Mouse (Mus musculus) intestine, embryonic 15.5 days (tissue): ENCODE results near the gene Bicra. TPM values are rescaled to one million over a fixed set of nuclear protein-coding genes. Genes with fewer than 3 reads are reported as not detected.

Experiments
- ATAC-seq: fragments of 200-750 bp; cut with Nextera tagmentation; 2 replicates; pipeline ENCODE4 v1.8.0; 2017; ENCODE audit warnings: moderate TSS enrichment, moderate library complexity
- H3K27ac ChIP-seq: fragments of 300-500 bp; sonication (generic); 2 replicates; pipeline ENCODE4 v1.5.1; 2015; ENCODE audit warnings: mild to moderate bottlenecking, inconsistent platforms
- H3K27me3 ChIP-seq: fragments of 300-500 bp; sonication (generic); replicated peaks from 2 replicates; pipeline ENCODE4 v1.6.1; 2015; ENCODE audit warnings: inconsistent platforms
- H3K36me3 ChIP-seq: fragments of 300-500 bp; sonication (generic); 2 replicates; pipeline ENCODE4 v1.6.1; 2015; ENCODE audit warnings: inconsistent platforms
- H3K4me1 ChIP-seq: fragments of 300-500 bp; sonication (generic); replicated peaks from 2 replicates; pipeline ENCODE4 v1.6.1; 2015; ENCODE audit warnings: inconsistent platforms
- H3K4me2 ChIP-seq: fragments of 300-500 bp; sonication (generic); replicated peaks from 2 replicates; pipeline ENCODE4 v1.6.1; 2015; ENCODE audit warnings: mild to moderate bottlenecking, inconsistent platforms
- H3K4me3 ChIP-seq: fragments of 300-500 bp; sonication (generic); replicated peaks from 2 replicates; pipeline ENCODE4 v1.5.1; 2015; ENCODE audit warnings: inconsistent platforms
- H3K9ac ChIP-seq: fragments of 300-500 bp; sonication (generic); 2 replicates; pipeline ENCODE4 v1.6.1; 2015; ENCODE audit warnings: inconsistent platforms
- H3K9me3 ChIP-seq: fragments of 300-500 bp; sonication (generic); 2 replicates; pipeline ENCODE4 v1.6.1; 2016; ENCODE audit warnings: inconsistent platforms
- WGBS: fragments of 180-500 bp; shearing (Covaris S2); methylation state at CpG from one replicate; pipeline ENCODE4 v1.1.7; 2015; 5-methylcytosine and 5-hydroxymethylcytosine counted together
- polyA plus RNA-seq: library from polyadenylated mRNA; unstranded; fragments of >200 nt; fragmentation: Nextera tagmentation; extraction: Ambion mirVana; gene quantifications from 2 replicates; pipeline ENCODE4 v1.2.1, GENCODE M21; 2015

Gene Bicra
- polyA plus RNA-seq, 1 experiment from 2014 or later, result 4.9 TPM

GRCm38 (mm10) chr7:15980246-15980645 lies 67.5 kb downstream of the Bicra start:
- no peak overlapping the region for H3K4me2 ChIP-seq
- H3K27ac ChIP-seq, result no peak overlapping the region
- no peaks in the 10 kb centered on the region for H3K27me3 ChIP-seq
- no peak overlapping the region for H3K4me3 ChIP-seq
- no peaks in the 10 kb centered on the region for H3K9me3 ChIP-seq
- ATAC-seq, result no peak
- H3K4me1 ChIP-seq, result no peaks in the 10 kb centered on the region
- no peak overlapping the region for H3K9ac ChIP-seq
- H3K36me3 ChIP-seq, result peaks cover 16% of the 10 kb centered on the region
- 77% methylated on average over 8 of the region's 8 CpGs for WGBS

GRCm38 (mm10) chr7:15975904-15976303 lies 71.8 kb downstream of the Bicra start:
- no peak overlapping the region for H3K4me2 ChIP-seq
- H3K27me3 ChIP-seq, result no peaks in the 10 kb centered on the region
- no peaks in the 10 kb centered on the region for H3K4me1 ChIP-seq
- no peak overlapping the region for H3K4me3 ChIP-seq
- 77% methylated on average over 4 of the region's 4 CpGs for WGBS
- peaks cover 39% of the 10 kb centered on the region for H3K36me3 ChIP-seq
- ATAC-seq, result peak; percentile 60; the same call in 1 of the 2 replicates
- no peak overlapping the region for H3K27ac ChIP-seq
- H3K9me3 ChIP-seq, result no peaks in the 10 kb centered on the region
- H3K9ac ChIP-seq, result no peak overlapping the region

- no peak overlapping the region for H3K27ac ChIP-seq
- H3K4me2 ChIP-seq, result no peak overlapping the region
- H3K9ac ChIP-seq, result no peak overlapping the region
- peaks cover 39% of the 10 kb centered on the region for H3K36me3 ChIP-seq
- peak; percentile 24; the same call in 1 of the 2 replicates for ATAC-seq
- H3K4me1 ChIP-seq, result no peaks in the 10 kb centered on the region
- no peak overlapping the region for H3K4me3 ChIP-seq
- no peaks in the 10 kb centered on the region for H3K27me3 ChIP-seq
- no peaks in the 10 kb centered on the region for H3K9me3 ChIP-seq
- WGBS, result 96% methylated on average over 10 of the region's 10 CpGs
These were observed 72.3 kb downstream of the Bicra start for GRCm38 (mm10) chr7:15975451-15975850.

DNA sequence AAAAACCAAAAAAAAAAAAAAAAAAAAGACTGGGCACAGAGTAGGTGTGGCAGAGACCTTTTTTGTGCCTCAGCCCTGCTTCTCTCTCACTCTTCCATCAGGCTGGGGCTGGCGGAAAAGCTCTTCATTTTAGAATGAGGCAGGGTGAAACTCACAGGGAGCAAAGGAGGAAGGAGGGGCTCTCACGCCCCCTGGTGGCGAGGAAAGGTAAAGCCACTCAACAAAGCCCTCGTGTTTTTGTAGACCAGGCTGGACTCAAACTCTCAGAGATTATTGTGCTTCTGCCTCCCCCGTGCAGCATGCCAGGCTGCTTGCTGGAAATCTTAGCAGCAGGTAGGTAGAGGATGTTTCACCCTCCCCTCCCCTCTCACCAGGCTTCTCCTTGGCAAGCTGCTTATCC lies 73.0 kb downstream of the Bicra start:
- H3K27ac ChIP-seq, result no peak overlapping the region
- 56% methylated on average over 5 of the region's 5 CpGs for WGBS
- no peak overlapping the region for H3K4me3 ChIP-seq
- no peak overlapping the region for H3K4me2 ChIP-seq
- ATAC-seq, result no peak
- H3K4me1 ChIP-seq, result no peaks in the 10 kb centered on the region
- no peak overlapping the region for H3K9ac ChIP-seq
- H3K36me3 ChIP-seq, result peaks cover 39% of the 10 kb centered on the region
- H3K27me3 ChIP-seq, result no peaks in the 10 kb centered on the region
- H3K9me3 ChIP-seq, result no peaks in the 10 kb centered on the region

DNA sequence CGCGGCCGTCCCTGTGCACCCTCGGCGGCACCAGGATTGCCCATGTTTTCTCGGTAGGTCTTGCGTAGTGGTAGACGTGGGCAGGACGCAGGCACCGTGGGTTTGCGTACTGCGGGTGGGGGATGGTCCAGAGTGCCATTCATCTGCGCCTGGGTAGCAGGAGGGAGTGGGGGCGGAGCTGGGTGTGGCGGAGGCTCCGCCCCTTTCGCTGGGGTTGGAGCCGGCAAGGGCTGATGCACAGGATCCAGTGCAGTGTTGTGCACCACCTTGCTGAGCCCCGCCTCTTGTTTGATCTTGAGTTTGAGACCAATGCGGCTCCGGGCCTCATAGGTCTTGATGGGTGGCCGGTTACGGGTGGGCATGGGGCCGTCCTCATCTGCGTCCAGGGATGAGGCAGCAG lies 75.5 kb downstream of the Bicra start:
- 72% methylated on average over 25 of the region's 25 CpGs for WGBS
- H3K27me3 ChIP-seq, result no peaks in the 10 kb centered on the region
- H3K9me3 ChIP-seq, result no peaks in the 10 kb centered on the region
- H3K36me3 ChIP-seq, result peaks cover 28% of the 10 kb centered on the region
- ATAC-seq, result no peak
- H3K4me3 ChIP-seq, result no peak overlapping the region
- no peak overlapping the region for H3K9ac ChIP-seq
- no peaks in the 10 kb centered on the region for H3K4me1 ChIP-seq
- no peak overlapping the region for H3K27ac ChIP-seq
- no peak overlapping the region for H3K4me2 ChIP-seq

DNA sequence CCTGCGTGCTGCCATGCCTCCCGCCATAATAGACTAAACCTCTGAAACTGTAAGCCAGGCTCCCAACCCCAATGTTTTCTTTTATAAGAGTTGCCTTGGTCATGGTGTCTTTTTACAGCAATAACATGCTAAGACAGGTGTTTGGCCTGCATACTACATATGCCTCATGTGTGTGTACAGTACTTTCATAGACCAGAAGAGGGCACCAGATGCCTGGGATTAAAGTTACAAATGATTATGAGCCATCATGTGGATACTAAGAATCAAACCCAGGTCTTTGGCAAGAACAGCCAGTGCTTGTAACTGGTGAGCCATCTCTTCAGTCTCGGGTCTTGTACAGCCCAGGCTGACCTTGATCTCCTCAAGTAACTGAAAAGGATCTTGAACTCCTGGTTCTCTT lies 78.0 kb downstream of the Bicra start:
- no peaks in the 10 kb centered on the region for H3K9me3 ChIP-seq
- no peak overlapping the region for H3K9ac ChIP-seq
- ATAC-seq, result no peak
- H3K27ac ChIP-seq, result no peak overlapping the region
- H3K27me3 ChIP-seq, result no peaks in the 10 kb centered on the region
- no peak overlapping the region for H3K4me3 ChIP-seq
- 82% methylated on average over 3 of the region's 3 CpGs for WGBS
- peaks cover 19% of the 10 kb centered on the region for H3K36me3 ChIP-seq
- no peak overlapping the region for H3K4me2 ChIP-seq
- H3K4me1 ChIP-seq, result 0 out of 2 replicates have a peak, but pooled peaks cover 12% of the 10 kb centered on the region

- Histone ChIP-seq H3K4me1 (peaks cover 24% of the 10 kb centered on the region), H3K9me3 (no peaks in the 10 kb centered on the region), H3K36me3 (peaks cover 19% of the 10 kb centered on the region), H3K9ac (no peak overlapping the region), H3K4me3 (no peak overlapping the region), H3K4me2 (no peak overlapping the region), H3K27ac (no peak overlapping the region), H3K27me3 (no peaks in the 10 kb centered on the region)
- WGBS, result 90% methylated on average over 8 of the region's 8 CpGs
- no peak for ATAC-seq
These were observed 79.4 kb downstream of the Bicra start for GRCm38 (mm10) chr7:15968322-15968721.

- ATAC-seq, result peak; percentile 86
- H3K4me2 ChIP-seq, result peak within 1 kb of the TSS; percentile 66
- no peaks in the 10 kb centered on the region for H3K27me3 ChIP-seq
- H3K4me3 ChIP-seq, result peak within 1 kb of the TSS; percentile 52
- no peaks in the 10 kb centered on the region for H3K9me3 ChIP-seq
- peaks cover 11% of the 10 kb centered on the region for H3K36me3 ChIP-seq
- under 1% methylated on average over 21 of the region's 22 CpGs for WGBS
- H3K27ac ChIP-seq, result no peak within 1 kb of the TSS
- peak within 1 kb of the TSS; percentile 60 for H3K9ac ChIP-seq
- H3K4me1 ChIP-seq, result peaks cover 34% of the 10 kb centered on the region
These were observed 80.4 kb downstream of the Bicra start, which contains the start of gene Ehd2 for GRCm38 (mm10) chr7:15967312-15967711. Gene Ehd2 (minus strand): TSS chr7:15967567.

DNA sequence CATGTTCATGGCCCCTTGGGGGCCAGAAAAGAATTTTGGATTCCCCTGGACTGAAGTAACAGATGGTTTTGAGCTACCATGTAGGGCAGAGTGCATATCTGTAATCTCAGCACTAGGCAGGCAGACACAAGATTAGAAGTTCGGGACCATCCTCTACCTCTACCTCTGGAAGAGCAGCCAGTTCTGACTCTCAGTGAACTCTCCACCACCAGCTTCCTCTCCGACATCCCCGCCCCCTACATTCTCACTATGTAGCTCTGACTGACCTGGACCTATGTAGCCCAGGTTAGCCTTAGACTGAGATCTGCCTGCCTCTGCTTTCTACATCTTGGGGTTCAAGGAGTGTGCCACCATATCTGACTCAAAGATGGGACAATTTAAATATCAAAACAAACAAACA lies 81.2 kb downstream of the Bicra start:
- Histone ChIP-seq H3K27me3 (no peaks in the 10 kb centered on the region), H3K27ac (no peak overlapping the region), H3K4me3 (peak overlapping the region; percentile 52), H3K36me3 (peaks cover 3% of the 10 kb centered on the region), H3K4me1 (peaks cover 42% of the 10 kb centered on the region), H3K4me2 (peak overlapping the region; percentile 66), H3K9ac (no peak overlapping the region), H3K9me3 (no peaks in the 10 kb centered on the region)
- ATAC-seq, result no peak
- 73% methylated on average over 3 of the region's 3 CpGs for WGBS

DNA sequence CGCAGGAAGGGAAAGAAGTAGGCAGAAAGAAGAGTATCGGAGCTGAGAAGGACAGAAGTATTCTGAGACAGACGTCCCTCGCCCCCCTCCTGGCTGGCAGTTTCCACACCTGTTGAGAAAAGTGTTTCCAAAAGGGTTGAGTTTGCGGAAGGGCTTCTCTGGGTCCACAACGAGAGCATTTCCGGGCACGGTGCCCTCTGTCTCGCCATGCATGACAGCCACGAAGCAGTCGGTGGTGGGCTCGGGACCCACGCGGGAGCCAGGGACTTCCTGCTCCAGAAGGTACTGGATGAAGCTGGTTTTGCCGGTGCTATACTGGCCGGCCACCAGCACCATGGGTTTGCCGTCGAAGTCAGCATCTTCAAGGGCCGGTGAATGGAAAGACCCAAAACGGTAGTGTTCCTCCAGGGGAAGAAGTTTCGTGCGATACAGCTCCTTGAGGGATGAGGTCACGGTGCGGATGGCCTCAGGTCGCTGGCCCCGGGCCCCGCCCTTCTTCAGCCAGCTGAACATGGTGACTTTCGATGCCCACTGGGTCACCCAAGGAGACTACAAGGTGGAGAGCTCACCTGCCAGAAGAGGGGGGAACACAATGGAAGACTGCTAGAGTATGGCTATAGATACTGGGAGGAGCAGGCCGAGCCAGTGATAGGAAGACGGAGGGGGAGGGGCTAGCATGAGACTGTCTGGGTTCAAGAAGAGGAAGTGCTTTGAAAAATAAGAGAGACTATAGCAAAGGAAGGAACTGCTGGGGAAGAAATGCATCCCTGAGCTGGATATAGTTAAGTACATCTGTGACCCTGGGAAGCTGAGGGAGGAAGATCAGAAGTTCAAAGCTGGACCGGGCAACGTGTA lies 83.7 kb downstream of the Bicra start:
- no peak for ATAC-seq
- no peak overlapping the region for H3K4me3 ChIP-seq
- H3K4me1 ChIP-seq, result peaks cover 48% of the 10 kb centered on the region
- no peak overlapping the region for H3K9ac ChIP-seq
- H3K4me2 ChIP-seq, result peak overlapping the region; percentile 48
- H3K9me3 ChIP-seq, result no peaks in the 10 kb centered on the region
- H3K27ac ChIP-seq, result peak overlapping the region; percentile 91
- H3K27me3 ChIP-seq, result no peaks in the 10 kb centered on the region
- 84% methylated on average over 32 of the region's 32 CpGs for WGBS
- H3K36me3 ChIP-seq, result 0 out of 2 replicates have a peak, but pooled peaks cover 3% of the 10 kb centered on the region

GRCm38 (mm10) chr7:15962311-15963288 lies 85.1 kb downstream of the Bicra start:
- peak overlapping the region; percentile 29; the same call in 1 of the 2 replicates for H3K9ac ChIP-seq
- H3K4me2 ChIP-seq, result peak overlapping the region; percentile 48
- H3K27ac ChIP-seq, result peak overlapping the region; percentile 91
- H3K4me1 ChIP-seq, result peaks cover 48% of the 10 kb centered on the region
- H3K9me3 ChIP-seq, result no peaks in the 10 kb centered on the region
- 30% methylated on average over 12 of the region's 12 CpGs for whole genome bisulfite sequencing
- 0 out of 2 replicates have a peak, but pooled peaks cover 4% of the 10 kb centered on the region for H3K36me3 ChIP-seq
- H3K27me3 ChIP-seq, result no peaks in the 10 kb centered on the region
- peak overlapping the region; percentile 7; the same call in 1 of the 2 replicates for H3K4me3 ChIP-seq
- ATAC-seq, result peak; percentile 82

GRCm38 (mm10) chr7:15961798-15962197 lies 85.9 kb downstream of the Bicra start:
- Histone ChIP-seq H3K9me3 (no peaks in the 10 kb centered on the region), H3K27me3 (no peaks in the 10 kb centered on the region), H3K4me2 (peak overlapping the region; percentile 48; the same call in 1 of the 2 replicates), H3K9ac (0 out of 2 replicates have a peak overlapping the region, but pooled peaks have one; percentile 23), H3K4me1 (peaks cover 48% of the 10 kb centered on the region), H3K27ac (peak overlapping the region; percentile 91), H3K36me3 (peaks cover 7% of the 10 kb centered on the region; the same call in 1 of the 2 replicates), H3K4me3 (no peak overlapping the region)
- 80% methylated on average over 7 of the region's 7 CpGs for WGBS
- no peak for ATAC-seq
